Mouse (Mus musculus) forebrain, embryonic 12.5 days (tissue): ENCODE measurements at regions not wholly inside any gene's neighbourhood (a gene's known extent, or its start where the extent isn't known, plus 50 kb on each side); places are given as distances from the start of the nearest gene placed in this dataset.
A peak's percentile ranks its signal among the peaks of the same experiment; 100 is the strongest.

ENCODE experiments used
- ATAC-seq: fragments of 200-750 bp; cut with Nextera tagmentation; 2 replicates; pipeline ENCODE4 v1.8.0; 2017; ENCODE audit warnings: moderate TSS enrichment; ENCODE audit not compliant: low FRiP score
- H3K27ac ChIP-seq: fragments of 300-500 bp; sonication (generic); 2 replicates; pipeline ENCODE4 v1.5.1; 2016; ENCODE audit warnings: mild to moderate bottlenecking
- H3K27me3 ChIP-seq: fragments of 300-500 bp; sonication (generic); 2 replicates; pipeline ENCODE4 v1.6.1; 2016; ENCODE audit warnings: mild to moderate bottlenecking
- H3K36me3 ChIP-seq: fragments of 300-500 bp; sonication (generic); replicated peaks from 2 replicates; pipeline ENCODE4 v1.6.1; 2016; ENCODE audit warnings: mild to moderate bottlenecking
- H3K4me1 ChIP-seq: fragments of 300-500 bp; sonication (generic); 2 replicates; pipeline ENCODE4 v1.6.1; 2016
- H3K4me2 ChIP-seq: fragments of 300-500 bp; sonication (generic); 2 replicates; pipeline ENCODE4 v1.6.1; 2016; ENCODE audit warnings: mild to moderate bottlenecking, moderate library complexity
- H3K4me3 ChIP-seq: fragments of 300-500 bp; sonication (generic); replicated peaks from 2 replicates; pipeline ENCODE4 v1.5.1; 2016; ENCODE audit warnings: mild to moderate bottlenecking
- H3K9ac ChIP-seq: fragments of 300-500 bp; sonication (generic); 2 replicates; pipeline ENCODE4 v1.6.1; 2016; ENCODE audit warnings: mild to moderate bottlenecking
- H3K9me3 ChIP-seq: fragments of 300-500 bp; sonication (generic); 2 replicates; pipeline ENCODE4 v1.6.1; 2016
- WGBS: fragments of 180-500 bp; shearing (Covaris S2); methylation state at CpG from one replicate; pipeline ENCODE4 v1.1.7; 2016; 5-methylcytosine and 5-hydroxymethylcytosine counted together

DNA sequence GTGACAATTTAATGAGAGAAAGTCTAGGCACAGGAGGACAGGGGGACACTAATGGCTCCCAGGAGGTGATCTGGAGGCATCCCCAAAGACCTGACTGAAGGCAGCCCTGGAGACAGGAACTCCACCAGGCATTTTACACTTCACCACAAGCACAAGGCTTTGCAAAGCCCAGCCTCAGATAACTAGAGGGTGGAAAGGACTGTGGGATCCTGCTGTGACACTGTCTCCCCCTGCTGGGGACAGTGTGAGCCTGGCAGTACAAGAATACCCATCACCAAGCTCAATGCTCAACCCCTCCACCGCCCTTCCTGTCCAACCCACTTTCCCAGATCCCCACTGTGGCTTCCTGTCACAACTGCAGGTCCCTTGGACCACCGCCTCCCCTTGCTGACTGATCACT lies 131.3 kb upstream of the Zdhhc25 start:
- Histone ChIP-seq H3K27me3 (peaks cover 44% of the 10 kb centered on the region), H3K4me3 (no peak overlapping the region), H3K4me2 (no peak overlapping the region), H3K36me3 (no peaks in the 10 kb centered on the region), H3K9me3 (no peaks in the 10 kb centered on the region), H3K4me1 (peaks cover 29% of the 10 kb centered on the region), H3K9ac (no peak overlapping the region), H3K27ac (no peak overlapping the region)
- ATAC-seq: peak; percentile 73; the same call in 1 of the 2 replicates
- WGBS: 44% methylated on average over 2 of the region's 2 CpGs

DNA sequence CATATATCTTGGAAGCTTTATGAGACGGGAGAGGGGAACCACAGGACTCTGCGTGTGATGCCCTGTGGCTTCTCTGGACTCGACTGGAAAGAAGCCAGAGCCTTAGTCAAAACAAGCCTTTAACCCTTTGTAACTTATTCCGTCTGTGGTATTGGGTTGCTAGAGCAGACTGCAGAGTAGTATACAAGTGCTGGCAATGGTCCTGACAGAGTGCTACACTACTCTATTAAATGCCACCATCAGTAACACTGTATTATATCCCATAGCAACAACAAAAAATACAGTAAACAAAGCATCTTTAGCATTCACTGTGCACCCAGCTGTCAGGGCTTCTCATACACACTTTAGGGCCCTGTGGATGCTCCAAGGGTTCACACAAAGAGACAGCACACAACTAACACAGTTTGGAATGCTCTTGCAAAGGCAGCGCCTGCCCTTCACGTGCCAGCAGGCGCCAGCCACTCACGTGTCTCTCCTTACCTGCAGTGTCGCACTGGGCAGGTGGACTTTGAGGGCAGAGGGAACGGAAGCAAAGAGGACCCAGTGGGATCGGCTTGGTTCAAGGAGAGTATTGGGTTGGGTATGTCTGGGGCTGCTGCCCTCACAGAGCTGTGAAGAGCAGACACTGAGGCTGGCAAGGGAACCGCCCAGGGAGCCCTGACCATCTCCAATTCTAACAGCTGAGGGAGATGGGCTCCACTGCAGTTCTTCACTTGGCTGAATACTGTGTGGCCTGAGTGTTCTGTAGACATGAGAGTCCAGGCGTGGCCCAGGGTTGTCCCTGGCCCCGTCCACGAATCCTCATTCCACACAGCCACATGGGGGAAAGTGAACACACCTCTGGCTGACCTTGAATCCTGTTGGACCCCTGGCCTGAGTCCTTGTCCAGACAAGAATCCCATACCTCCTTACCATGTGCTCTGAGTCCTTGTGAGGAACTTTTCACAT lies 130.3 kb upstream of the Zdhhc25 start:
- Histone ChIP-seq H3K9me3 (no peaks in the 10 kb centered on the region), H3K36me3 (no peaks in the 10 kb centered on the region), H3K4me1 (peaks cover 29% of the 10 kb centered on the region), H3K27me3 (peaks cover 48% of the 10 kb centered on the region), H3K4me2 (no peak overlapping the region), H3K27ac (no peak overlapping the region), H3K4me3 (no peak overlapping the region), H3K9ac (no peak overlapping the region)
- ATAC-seq: no peak
- WGBS: 79% methylated on average over 15 of the region's 15 CpGs

DNA sequence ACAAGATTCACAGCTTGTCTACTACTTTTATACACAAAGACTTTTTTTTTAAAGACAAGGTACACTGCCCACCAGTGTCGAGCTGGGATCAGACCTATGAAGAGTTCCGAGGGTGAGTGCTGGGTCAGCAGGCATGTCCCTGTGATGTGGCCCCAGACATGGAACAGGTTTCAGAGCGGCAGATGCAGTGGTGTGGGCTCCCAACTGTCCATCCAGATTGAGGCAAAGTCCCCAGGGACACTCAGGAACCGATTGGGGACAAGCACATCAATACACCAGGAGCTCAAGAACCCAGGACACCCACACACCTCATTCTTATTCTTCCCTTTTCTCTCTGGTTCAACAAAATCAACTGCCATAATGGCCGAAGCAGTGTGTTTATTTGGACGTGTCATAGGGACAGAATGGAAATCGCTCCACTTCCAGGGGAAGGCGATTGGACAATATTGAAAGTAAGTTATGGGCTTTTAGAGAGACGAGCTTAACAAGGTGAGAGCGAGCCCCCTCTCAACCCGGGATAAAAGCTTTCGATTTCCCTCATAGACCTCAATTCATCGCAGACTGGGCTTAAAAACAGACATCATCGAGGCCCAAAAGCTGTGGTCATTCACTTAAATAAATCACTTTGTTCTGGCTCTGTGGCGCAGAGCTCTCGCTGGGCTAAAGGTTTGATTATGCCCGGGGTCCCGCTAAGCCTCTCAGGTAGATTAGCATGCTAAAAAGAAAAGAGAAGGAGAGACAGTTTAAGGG lies 127.6 kb upstream of the Zdhhc25 start:
- H3K4me2 ChIP-seq: no peak overlapping the region
- H3K36me3 ChIP-seq: no peaks in the 10 kb centered on the region
- WGBS: 43% methylated on average over 18 of the region's 18 CpGs
- peaks cover 28% of the 10 kb centered on the region for H3K4me1 ChIP-seq
- no peak overlapping the region for H3K9ac ChIP-seq
- H3K9me3 ChIP-seq: no peaks in the 10 kb centered on the region
- peaks cover 41% of the 10 kb centered on the region for H3K27me3 ChIP-seq
- ATAC-seq: no peak
- H3K4me3 ChIP-seq: no peak overlapping the region
- no peak overlapping the region for H3K27ac ChIP-seq

DNA sequence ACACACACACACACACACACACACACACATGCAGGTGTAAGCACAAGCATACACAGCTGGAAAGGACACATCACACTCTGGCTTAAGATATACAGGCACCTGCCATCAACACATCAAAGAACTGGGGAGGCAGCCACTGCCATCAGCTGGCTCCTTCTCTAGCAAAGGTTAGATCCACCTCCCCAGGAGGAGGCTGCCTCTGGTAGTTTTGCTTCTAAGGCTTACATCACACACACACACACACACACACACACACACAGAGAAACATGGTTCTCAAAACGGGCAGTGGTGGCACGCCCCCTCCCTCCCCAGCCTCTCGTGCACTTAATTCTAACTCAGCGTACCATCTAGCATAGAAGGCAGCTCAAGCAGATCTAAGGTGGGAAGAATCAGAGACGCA lies 126.9 kb upstream of the Zdhhc25 start:
- H3K9me3 ChIP-seq: no peaks in the 10 kb centered on the region
- no peak overlapping the region for H3K27ac ChIP-seq
- H3K27me3 ChIP-seq: peaks cover 41% of the 10 kb centered on the region
- H3K4me1 ChIP-seq: peaks cover 22% of the 10 kb centered on the region
- no peak overlapping the region for H3K9ac ChIP-seq
- no peak overlapping the region for H3K4me3 ChIP-seq
- ATAC-seq: no peak
- no peaks in the 10 kb centered on the region for H3K36me3 ChIP-seq
- 39% methylated on average over 5 of the region's 5 CpGs for WGBS
- no peak overlapping the region for H3K4me2 ChIP-seq

DNA sequence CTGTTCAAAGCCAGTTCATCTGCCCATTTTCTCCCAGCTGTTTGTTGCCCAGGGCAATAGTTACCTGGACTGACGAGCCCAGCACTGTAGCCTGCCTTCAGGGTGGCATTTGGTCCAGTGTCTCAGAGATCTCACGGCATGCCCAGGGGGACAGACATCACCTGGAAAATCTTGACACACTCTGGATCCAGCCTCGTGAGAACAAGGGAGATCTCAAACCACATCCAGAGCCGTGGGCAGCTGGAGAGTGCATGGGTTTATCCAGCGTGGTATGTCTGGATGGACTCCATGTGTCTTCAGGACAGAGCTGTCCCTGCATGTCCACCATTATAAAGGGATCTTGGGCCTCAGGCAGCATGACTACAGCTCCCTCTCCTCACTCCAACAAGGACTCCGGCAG lies 116.6 kb upstream of the Zdhhc25 start:
- ATAC-seq: no peak
- Histone ChIP-seq H3K4me2 (no peak overlapping the region), H3K9ac (no peak overlapping the region), H3K4me3 (no peak overlapping the region), H3K9me3 (no peaks in the 10 kb centered on the region), H3K27ac (no peak overlapping the region), H3K27me3 (no peaks in the 10 kb centered on the region), H3K36me3 (no peaks in the 10 kb centered on the region), H3K4me1 (no peaks in the 10 kb centered on the region)
- WGBS: 86% methylated on average over 6 of the region's 6 CpGs

DNA sequence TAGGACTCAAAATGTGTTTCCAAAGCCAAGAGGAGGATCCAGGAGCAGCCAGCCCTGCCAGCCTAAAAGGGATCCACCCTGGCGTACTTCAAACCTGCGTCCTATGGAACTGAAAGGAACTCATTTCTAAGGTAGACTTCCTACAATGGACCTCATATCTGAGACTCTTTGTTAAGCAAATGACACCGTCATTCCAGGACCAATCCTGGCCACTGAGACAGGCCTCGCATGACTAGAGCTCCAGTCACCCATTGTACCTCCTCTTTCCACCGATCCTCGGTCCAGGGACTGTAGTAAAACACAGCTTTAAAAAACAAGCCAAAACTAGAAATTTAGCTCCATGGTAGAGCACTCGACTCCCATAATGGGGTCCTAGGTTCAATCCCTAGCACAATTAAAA lies 110.4 kb upstream of the Zdhhc25 start:
- Histone ChIP-seq H3K9ac (no peak overlapping the region), H3K4me3 (no peak overlapping the region), H3K27ac (no peak overlapping the region), H3K4me1 (peaks cover 12% of the 10 kb centered on the region), H3K36me3 (no peaks in the 10 kb centered on the region), H3K9me3 (no peaks in the 10 kb centered on the region), H3K4me2 (no peak overlapping the region), H3K27me3 (no peaks in the 10 kb centered on the region)
- no peak for ATAC-seq
- WGBS: 87% methylated on average over 7 of the region's 7 CpGs

DNA sequence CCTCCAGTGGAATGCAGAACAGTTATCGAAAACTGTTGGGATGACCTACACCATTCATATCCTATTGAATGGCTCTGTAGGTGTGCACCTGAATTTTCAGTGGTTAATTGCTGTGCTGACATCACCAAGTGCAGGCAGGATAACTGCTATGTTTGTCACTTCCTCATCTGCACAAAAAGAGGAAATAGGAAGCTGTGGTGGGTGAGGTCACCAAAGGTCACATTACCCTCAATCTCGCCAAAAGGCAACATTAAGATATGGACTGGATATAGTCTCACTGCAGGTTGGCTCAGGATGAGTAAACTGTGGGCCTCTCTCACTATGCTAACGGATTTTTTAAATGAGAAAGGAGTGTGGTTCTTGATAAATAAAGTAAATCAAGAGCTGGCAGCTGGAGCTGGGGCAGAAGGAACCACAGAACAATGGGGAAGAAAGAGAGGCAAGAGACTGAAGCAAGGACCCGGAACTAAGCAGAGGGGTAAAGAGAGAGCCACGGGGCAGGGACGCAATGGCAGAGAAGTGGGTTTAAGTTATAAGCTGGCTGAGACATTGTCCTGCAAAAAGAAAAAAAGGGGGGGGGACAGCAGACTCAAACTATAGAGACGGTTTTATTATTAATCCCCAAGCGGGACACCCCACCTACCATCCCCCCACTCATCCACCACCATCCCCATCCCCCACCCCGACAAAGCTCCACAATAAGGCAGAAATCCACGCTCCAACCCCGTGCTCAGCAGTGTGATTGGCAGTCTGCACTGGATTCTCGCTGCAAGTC lies 109.6 kb upstream of the Zdhhc25 start:
- Histone ChIP-seq H3K9ac (no peak overlapping the region), H3K9me3 (no peaks in the 10 kb centered on the region), H3K4me1 (peaks cover 12% of the 10 kb centered on the region), H3K27me3 (no peaks in the 10 kb centered on the region), H3K4me2 (no peak overlapping the region), H3K27ac (no peak overlapping the region), H3K36me3 (no peaks in the 10 kb centered on the region), H3K4me3 (no peak overlapping the region)
- ATAC-seq: no peak
- 34% methylated on average over 12 of the region's 12 CpGs for WGBS

DNA sequence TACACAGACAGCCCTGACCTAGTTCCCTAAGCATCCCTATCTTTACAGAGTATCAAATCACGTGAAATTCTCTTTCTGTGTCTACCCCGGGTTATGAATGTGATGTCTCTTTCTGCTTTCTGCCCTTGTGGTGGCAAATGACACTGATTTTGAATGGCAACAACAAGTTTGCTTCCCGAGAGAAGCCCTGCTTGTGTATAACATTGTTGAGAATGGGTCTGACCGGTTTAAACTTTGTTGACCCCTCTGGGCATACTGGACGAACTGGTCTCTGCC lies 109.1 kb upstream of the Zdhhc25 start:
- WGBS: 55% methylated on average over 5 of the region's 5 CpGs
- Histone ChIP-seq H3K4me2 (no peak overlapping the region), H3K27ac (no peak overlapping the region)

DNA sequence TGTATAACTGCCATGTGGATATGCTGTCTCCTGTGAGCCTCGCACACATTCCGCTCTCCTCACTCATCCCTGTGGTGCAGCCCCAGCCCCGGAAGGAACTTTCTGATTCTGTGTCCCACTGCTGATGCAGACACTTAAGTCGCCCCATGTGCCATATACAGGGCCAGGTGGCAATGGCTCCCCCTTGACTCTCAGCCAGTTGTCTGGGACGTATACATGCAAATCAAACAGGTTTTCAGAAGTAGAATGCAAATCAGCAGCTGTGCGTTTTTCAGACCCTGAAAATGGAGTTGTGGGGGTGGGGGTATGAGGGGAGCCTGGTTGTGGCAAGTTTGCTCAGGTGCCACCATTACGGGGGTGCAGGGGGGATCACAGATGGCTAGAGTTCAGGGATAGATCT lies 102.1 kb upstream of the Zdhhc25 start:
- no peak overlapping the region for H3K4me2 ChIP-seq
- no peaks in the 10 kb centered on the region for H3K9me3 ChIP-seq
- ATAC-seq: no peak
- no peaks in the 10 kb centered on the region for H3K4me1 ChIP-seq
- 86% methylated on average over 7 of the region's 7 CpGs for WGBS
- no peak overlapping the region for H3K9ac ChIP-seq
- H3K27me3 ChIP-seq: no peaks in the 10 kb centered on the region
- no peak overlapping the region for H3K4me3 ChIP-seq
- no peaks in the 10 kb centered on the region for H3K36me3 ChIP-seq
- no peak overlapping the region for H3K27ac ChIP-seq

More for the DNA sequence above, 109.1 kb upstream of the Zdhhc25 start:
- Histone ChIP-seq H3K27me3 (no peaks in the 10 kb centered on the region), H3K4me3 (no peak overlapping the region), H3K4me1 (peaks cover 12% of the 10 kb centered on the region), H3K9ac (no peak overlapping the region), H3K9me3 (no peaks in the 10 kb centered on the region), H3K36me3 (no peaks in the 10 kb centered on the region)
- no peak for ATAC-seq

DNA sequence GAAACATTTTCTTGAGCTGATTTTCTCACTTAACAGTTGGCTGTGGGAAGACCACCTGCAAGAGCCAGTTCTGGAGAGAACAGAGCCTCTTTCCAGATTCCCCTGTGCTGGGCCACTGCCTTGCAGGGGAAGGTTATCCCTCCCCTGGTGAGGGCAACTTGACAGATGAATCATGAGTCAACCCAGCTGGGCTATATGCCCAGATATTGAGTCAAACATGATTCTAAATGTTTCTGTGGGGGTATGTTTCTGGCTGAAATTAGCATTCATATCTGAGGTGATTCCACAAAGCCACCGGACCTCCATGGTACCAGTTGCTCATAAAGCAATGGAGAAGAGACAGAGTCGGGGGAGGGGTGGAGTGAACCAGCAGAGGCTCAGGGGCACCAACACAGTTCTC lies 97.8 kb upstream of the Zdhhc25 start:
- no peaks in the 10 kb centered on the region for H3K4me1 ChIP-seq
- WGBS: 96% methylated on average over 2 of the region's 2 CpGs
- no peak for ATAC-seq
- no peaks in the 10 kb centered on the region for H3K9me3 ChIP-seq
- H3K36me3 ChIP-seq: no peaks in the 10 kb centered on the region
- H3K4me3 ChIP-seq: no peak overlapping the region
- H3K4me2 ChIP-seq: no peak overlapping the region
- H3K27me3 ChIP-seq: no peaks in the 10 kb centered on the region
- H3K9ac ChIP-seq: no peak overlapping the region
- no peak overlapping the region for H3K27ac ChIP-seq

DNA sequence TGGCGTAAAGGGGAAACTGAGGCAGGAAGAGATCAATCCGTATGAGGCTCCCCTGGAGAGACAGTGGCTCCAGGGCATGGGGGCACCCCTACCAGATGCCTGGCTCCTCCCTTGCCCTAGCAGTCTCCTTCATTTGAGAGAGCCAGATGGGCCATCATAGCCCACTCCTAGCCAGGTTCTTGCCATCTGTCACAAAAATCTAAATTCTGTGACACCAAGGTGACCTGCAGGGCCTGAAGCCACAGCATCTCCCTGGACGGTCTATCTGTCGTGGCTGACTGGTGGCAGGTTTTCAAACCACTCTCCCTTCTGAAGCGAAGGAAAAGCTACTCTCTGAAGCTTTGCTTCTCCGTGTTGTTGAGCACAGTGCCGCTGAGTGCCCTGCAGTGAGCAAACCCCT lies 96.2 kb upstream of the Zdhhc25 start:
- no peak for ATAC-seq

DNA sequence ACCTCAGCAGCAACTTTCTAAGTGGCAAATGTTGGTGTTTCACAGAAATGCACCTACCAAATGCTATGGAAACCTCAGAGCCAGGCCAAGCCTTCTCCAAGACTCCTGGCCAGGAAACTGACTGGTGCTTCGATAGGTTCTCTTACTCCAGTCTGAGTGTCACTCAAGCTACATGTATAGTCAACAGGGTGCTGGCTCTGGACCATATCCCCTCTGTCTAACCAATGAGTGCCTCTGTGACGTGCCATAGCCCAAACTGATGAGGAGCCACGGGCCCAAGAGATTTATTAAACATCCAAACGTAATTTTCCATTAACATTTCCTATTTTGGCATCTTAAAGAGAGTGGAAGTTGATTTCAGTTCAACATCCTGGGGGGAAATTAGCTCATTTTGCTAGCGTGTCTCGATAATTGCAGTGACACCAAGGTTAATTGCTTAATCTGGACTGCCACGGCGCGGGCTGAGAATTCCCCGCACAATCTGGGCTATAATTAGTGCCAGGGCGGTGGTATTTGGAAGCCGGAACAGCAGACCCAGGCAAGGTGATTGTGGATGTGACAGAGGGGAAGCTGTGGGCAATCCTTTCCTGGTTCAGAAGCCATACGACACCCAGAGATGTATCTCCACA lies 94.5 kb upstream of the Zdhhc25 start:
- no peak overlapping the region for H3K4me3 ChIP-seq
- WGBS: 67% methylated on average over 13 of the region's 13 CpGs

More for the DNA sequence above, 96.2 kb upstream of the Zdhhc25 start:
- Histone ChIP-seq H3K9me3 (no peaks in the 10 kb centered on the region), H3K9ac (no peak overlapping the region), H3K36me3 (no peaks in the 10 kb centered on the region), H3K4me2 (no peak overlapping the region), H3K27ac (no peak overlapping the region), H3K4me1 (no peaks in the 10 kb centered on the region), H3K27me3 (no peaks in the 10 kb centered on the region), H3K4me3 (no peak overlapping the region)
- WGBS: 88% methylated on average over 7 of the region's 7 CpGs

More for the DNA sequence above, 94.5 kb upstream of the Zdhhc25 start:
- no peak overlapping the region for H3K9ac ChIP-seq
- no peak for ATAC-seq
- no peak overlapping the region for H3K27ac ChIP-seq
- no peaks in the 10 kb centered on the region for H3K27me3 ChIP-seq
- no peaks in the 10 kb centered on the region for H3K4me1 ChIP-seq
- H3K9me3 ChIP-seq: no peaks in the 10 kb centered on the region
- no peak overlapping the region for H3K4me2 ChIP-seq
- no peaks in the 10 kb centered on the region for H3K36me3 ChIP-seq
